Mouse (Mus musculus) MEL (cell line): ENCODE measurements around the gene Creb3l1. TPM values are rescaled to one million over a fixed set of nuclear protein-coding genes. Genes with fewer than 3 reads are reported as not detected.

Source experiments
- DNase-seq: peaks from one replicate; pipeline ENCODE4 v3.0.0; 2011; ENCODE audit warnings: low read depth, low spot score
- H3K27ac ChIP-seq: 2 replicates; pipeline ENCODE4 v1.5.1; 2012; ENCODE audit warnings: low read depth, mild to moderate bottlenecking, control low read depth, low read length, moderate library complexity; ENCODE audit not compliant: control insufficient read depth
- H3K27me3 ChIP-seq, 2 experiments: fragments of 150-350 bp in 1 of 2; sonication (generic) in 1 of 2; 2 replicates each; pipeline ENCODE4 v1.6.1; 2012; ENCODE audit warnings: low read length in 2 of 2, mild to moderate bottlenecking in 2 of 2, improper control_type of control experiment in 1 of 2, moderate library complexity in 1 of 2; ENCODE audit not compliant: insufficient read depth in 2 of 2, control insufficient read depth in 1 of 2
- H3K36me3 ChIP-seq, 2 experiments: 2 replicates each; pipeline ENCODE4 v1.6.1; 2012 to 2014; ENCODE audit warnings: low read length in 2 of 2, improper control_type of control experiment in 1 of 2, inconsistent platforms in 1 of 2, mild to moderate bottlenecking in 1 of 2; ENCODE audit not compliant: insufficient read depth in 2 of 2, control insufficient read depth in 1 of 2
- H3K4me1 ChIP-seq, 2 experiments: fragments of 150-350 bp in 1 of 2; sonication (generic) in 1 of 2; 2 replicates each; pipeline ENCODE4 v1.6.1; 2012; ENCODE audit warnings: low read length in 2 of 2, improper control_type of control experiment in 1 of 2, mild to moderate bottlenecking in 1 of 2; ENCODE audit not compliant: insufficient read depth in 2 of 2, control insufficient read depth in 1 of 2
- H3K4me3 ChIP-seq, 2 experiments: fragments of 150-350 bp in 1 of 2; sonication (generic) in 1 of 2; 2 replicates each; pipeline ENCODE4 v1.5.1; 2012; ENCODE audit warnings: low read depth in 2 of 2, low read length in 2 of 2, mild to moderate bottlenecking in 2 of 2, moderate library complexity in 2 of 2, control low read depth in 1 of 2, improper control_type of control experiment in 1 of 2; ENCODE audit not compliant: control insufficient read depth in 1 of 2, insufficient read depth in 1 of 2
- H3K79me2 ChIP-seq: 2 replicates; pipeline ENCODE4 v1.6.1; 2012; ENCODE audit warnings: mild to moderate bottlenecking, low read length, moderate library complexity; ENCODE audit not compliant: control insufficient read depth, poor library complexity, insufficient read depth
- H3K9ac ChIP-seq: 2 replicates; pipeline ENCODE4 v1.6.1; 2012; ENCODE audit warnings: low read depth, mild to moderate bottlenecking, control low read depth, low read length, moderate library complexity; ENCODE audit not compliant: control insufficient read depth, poor library complexity, severe bottlenecking
- H3K9me3 ChIP-seq: fragments of 150-350 bp; sonication (generic); replicated peaks from 2 replicates; pipeline ENCODE4 v1.6.1; 2012; ENCODE audit warnings: mild to moderate bottlenecking, low read length, improper control_type of control experiment, moderate library complexity; ENCODE audit not compliant: insufficient read depth
- CHD2 ChIP-seq: IDR thresholded peaks from 2 replicates; pipeline ENCODE4 v1.6.1; 2011; ENCODE audit warnings: low read length, improper control_type of control experiment
- EP300 ChIP-seq, 2 experiments: IDR thresholded peaks; 2 replicates each; pipeline ENCODE4 v1.6.1; 2011; ENCODE audit warnings: improper control_type of control experiment in 2 of 2, low read length in 2 of 2, low read depth in 1 of 2, mild to moderate bottlenecking in 1 of 2
- ETS1 ChIP-seq: IDR thresholded peaks from 2 replicates; pipeline ENCODE4 v1.6.1; 2012; ENCODE audit warnings: low read depth, mild to moderate bottlenecking, inconsistent platforms, low read length, improper control_type of control experiment, moderate library complexity
- GATA1 ChIP-seq: IDR thresholded peaks from 2 replicates; pipeline ENCODE4 v1.6.1; 2011; ENCODE audit warnings: low read depth, low read length, improper control_type of control experiment
- MAX ChIP-seq: IDR thresholded peaks from 2 replicates; pipeline ENCODE4 v1.6.1; 2011; ENCODE audit warnings: low read length, improper control_type of control experiment
- MXI1 ChIP-seq: IDR thresholded peaks from 2 replicates; pipeline ENCODE4 v1.6.1; 2011; ENCODE audit warnings: mild to moderate bottlenecking, low read depth, low read length, improper control_type of control experiment
- POLR2A ChIP-seq, 2 experiments: IDR thresholded peaks; 2 replicates each; pipeline ENCODE4 v1.6.1; 2011 to 2012; ENCODE audit warnings: low read length in 2 of 2, mild to moderate bottlenecking in 2 of 2, control low read depth in 1 of 2, improper control_type of control experiment in 1 of 2, low read depth in 1 of 2, moderate library complexity in 1 of 2; ENCODE audit not compliant: control insufficient read depth in 1 of 2, insufficient read depth in 1 of 2, poor library complexity in 1 of 2
- SIN3A ChIP-seq: IDR thresholded peaks from 2 replicates; pipeline ENCODE4 v1.6.1; 2012; ENCODE audit warnings: low read length, improper control_type of control experiment, inconsistent platforms
- UBTF ChIP-seq: IDR thresholded peaks from 2 replicates; pipeline ENCODE4 v1.6.1; 2012; ENCODE audit warnings: low read depth, mild to moderate bottlenecking, inconsistent platforms, low read length, improper control_type of control experiment, moderate library complexity, borderline replicate concordance; ENCODE audit not compliant: insufficient read depth
- USF1 ChIP-seq: IDR thresholded peaks from 2 replicates; pipeline ENCODE4 v1.6.1; 2014; ENCODE audit warnings: low read depth, mild to moderate bottlenecking, inconsistent platforms, low read length, improper control_type of control experiment, moderate library complexity
- USF2 ChIP-seq, 2 experiments: IDR thresholded peaks; 2 replicates each; pipeline ENCODE4 v1.6.1; 2011 to 2012; ENCODE audit warnings: improper control_type of control experiment in 2 of 2, low read length in 2 of 2, borderline replicate concordance in 1 of 2, inconsistent platforms in 1 of 2, low read depth in 1 of 2, mild to moderate bottlenecking in 1 of 2; ENCODE audit not compliant: insufficient read depth in 1 of 2
- ZC3H11A ChIP-seq: IDR thresholded peaks from 2 replicates; pipeline ENCODE4 v1.6.1; 2012; ENCODE audit warnings: low read depth, mild to moderate bottlenecking, inconsistent platforms, low read length, improper control_type of control experiment
- ZKSCAN1 ChIP-seq: IDR thresholded peaks from 2 replicates; pipeline ENCODE4 v1.6.1; 2012; ENCODE audit warnings: low read depth, mild to moderate bottlenecking, inconsistent platforms, low read length, improper control_type of control experiment, moderate library complexity
- polyA plus RNA-seq, 2 experiments: library from polyadenylated mRNA; stranded (reverse) in 1 of 2; unstranded in 1 of 2; fragments of >175 nt in 1 of 2; fragments of >200 nt in 1 of 2; gene quantifications; 2 replicates each; pipeline versions ENCODE4 v1.2.1 to v1.2.4; 2012; ENCODE audit warnings: low replicate concordance in 2 of 2, low read depth in 1 of 2; ENCODE audit not compliant: insufficient read length in 2 of 2, insufficient read depth in 1 of 2, missing spikeins in 1 of 2
- total RNA-seq: library from RNA; depleted of rRNA; stranded (reverse); fragments of 300-350 nt; gene quantifications from 2 replicates; pipeline ENCODE4 v1.2.3, GENCODE M21; 2012

Creb3l1 gene
- total and polyA plus RNA-seq, 3 experiments = 0.12 to 9.1 TPM; not detected in 1

- no peak for DNase-seq
- H3K36me3 ChIP-seq = peaks cover 0 to 14% of the 10 kb centered on the region in 2 experiments; a peak in 2 of 4 replicates
- no peak overlapping the region for H3K27ac ChIP-seq
- no peaks in the 10 kb centered on the region; a peak in 1 of 4 replicates for H3K27me3 ChIP-seq
- no peaks in the 10 kb centered on the region for H3K9me3 ChIP-seq
- no peak overlapping the region for H3K4me3 ChIP-seq
- no peaks in the 10 kb centered on the region for H3K79me2 ChIP-seq
- peaks cover 0 to 34% of the 10 kb centered on the region in 2 experiments; a peak in 2 of 4 replicates for H3K4me1 ChIP-seq
- no peak overlapping the region for H3K9ac ChIP-seq
- no peak for TF ChIP-seq SIN3A
- TF ChIP-seq CHD2 = no peak
- TF ChIP-seq EP300 (IDR thresholded peaks at IDR 0.05; ENCODE audit: low read depth in 1 of 2, low read length in 2 of 2) = no peak
- no peak for TF ChIP-seq UBTF
- TF ChIP-seq MAX = no peak
- no peak for TF ChIP-seq ZC3H11A
- no peak for TF ChIP-seq POLR2A (IDR thresholded peaks at IDR 0.05; ENCODE audit: control insufficient read depth in 1 of 2, insufficient read depth in 1 of 2, low read depth in 1 of 2, low read length in 2 of 2, poor library complexity in 1 of 2)
- TF ChIP-seq, all 39 proteins: peak for 0
These were observed 5.3 kb upstream of the Creb3l1 start for GRCm38 (mm10) chr2:92029387-92030133.

GRCm38 (mm10) chr2:92027811-92028590, 3.7 kb upstream of the Creb3l1 start:
- Histone ChIP-seq H3K27me3 (no peaks in the 10 kb centered on the region), H3K79me2 (no peaks in the 10 kb centered on the region), H3K4me3 (no peak overlapping the region), H3K9ac (peak overlapping the region; percentile 28; the same call in 1 of the 2 replicates)
- peak; percentile 42 for DNase-seq
- TF ChIP-seq USF1 (peak; percentile 52; the same call in 1 of the 2 replicates), ETS1 (peak; percentile 65), MXI1 (peak; percentile 31; the same call in 1 of the 2 replicates), ZKSCAN1 (no peak), GATA1 (peak; percentile 47), USF2 (IDR thresholded peaks at IDR 0.05; ENCODE audit: borderline replicate concordance in 1 of 2, insufficient read depth in 1 of 2, low read depth in 1 of 2, low read length in 2 of 2) (no peak)
- TF ChIP-seq, all 39 proteins: peak for 4
- Histone ChIP-seq H3K36me3 (peaks cover 0 to 14% of the 10 kb centered on the region in 2 experiments; a peak in 2 of 4 replicates), H3K9me3 (no peaks in the 10 kb centered on the region), H3K4me1 (peaks cover 0 to 35% of the 10 kb centered on the region in 2 experiments; a peak in 2 of 4 replicates), H3K27ac (peak overlapping the region; percentile 73)
